Mouse (Mus musculus) cerebellum, adult 2 months (tissue): ENCODE measurements around the gene M6pr.

Experiments used
- CTCF ChIP-seq: fragments of 200-500 bp; IDR thresholded peaks from 2 replicates; pipeline ENCODE4 v1.5.1; 2011; ENCODE audit warnings: low read depth, mild to moderate bottlenecking, control low read depth, low read length, moderate library complexity, borderline replicate concordance; ENCODE audit not compliant: insufficient read depth
- POLR2A ChIP-seq: fragments of 200-500 bp; IDR thresholded peaks from 2 replicates; pipeline ENCODE4 v1.6.1; 2011; ENCODE audit warnings: low read length, control low read depth, borderline replicate concordance; ENCODE audit not compliant: insufficient read depth

DNA sequence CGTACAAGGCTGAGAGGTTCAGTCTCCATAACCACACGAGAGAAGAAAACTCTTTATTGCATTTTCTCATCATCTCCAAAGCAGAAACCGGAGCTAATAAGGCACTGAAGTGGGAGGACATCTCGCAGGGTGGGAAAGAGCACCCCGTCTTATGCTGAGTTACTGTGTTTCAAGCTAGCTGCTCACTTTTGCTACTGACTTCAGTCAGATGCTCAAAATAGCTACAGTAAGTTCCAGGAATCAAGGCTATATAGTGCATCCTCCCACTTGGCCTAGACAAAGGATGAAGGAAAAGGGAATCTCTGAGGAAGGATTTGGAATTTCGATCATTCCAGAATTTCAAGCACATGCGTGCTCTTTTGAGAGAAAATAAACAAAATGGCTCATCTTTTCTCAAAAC, 32.0 kb upstream of the M6pr start:
- no peak for TF ChIP-seq POLR2A
- no peak for TF ChIP-seq CTCF
